Mouse (Mus musculus) monocyte, adult 2 months (primary cell): Measurements from ENCODE around the gene Gm13694.

Experiments
- DNase-seq, 2 experiments: peaks; one replicate each; pipeline ENCODE4 v3.0.0; 2022; ENCODE audit warnings: low spot score in 2 of 2, low read depth in 1 of 2

The Gm13694 gene

GRCm38 (mm10) chr2:84023319-84023718, 44.6 kb downstream of the Gm13694 start:
- DNase-seq = no peak

- no peak for DNase-seq
These were observed 46.5 kb downstream of the Gm13694 start for GRCm38 (mm10) chr2:84025217-84025616.
